Mouse (Mus musculus) hindbrain, embryonic 16.5 days (tissue): ENCODE results near the gene Braf. TPM values are rescaled to one million over a fixed set of nuclear protein-coding genes. Genes with fewer than 3 reads are reported as not detected.

Source experiments
- ATAC-seq: fragments of 200-750 bp; cut with Nextera tagmentation; 2 replicates; pipeline ENCODE4 v1.8.0; 2017; ENCODE audit warnings: moderate TSS enrichment, moderate library complexity
- H3K27ac ChIP-seq: fragments of 300-500 bp; sonication (generic); 2 replicates; pipeline ENCODE4 v1.5.1; 2014; ENCODE audit warnings: low read depth, mild to moderate bottlenecking, control low read depth, low read length, moderate library complexity
- H3K27me3 ChIP-seq: fragments of 300-500 bp; sonication (generic); replicated peaks from 2 replicates; pipeline ENCODE4 v1.6.1; 2014; ENCODE audit warnings: low read length; ENCODE audit not compliant: control insufficient read depth, insufficient read depth
- H3K36me3 ChIP-seq: fragments of 300-500 bp; sonication (generic); 2 replicates; pipeline ENCODE4 v1.6.1; 2014; ENCODE audit warnings: mild to moderate bottlenecking, low read length, moderate library complexity, mixed read lengths; ENCODE audit not compliant: control insufficient read depth, insufficient read depth
- H3K4me1 ChIP-seq: fragments of 300-500 bp; sonication (generic); 2 replicates; pipeline ENCODE4 v1.6.1; 2014; ENCODE audit warnings: low read depth, low read length; ENCODE audit not compliant: control insufficient read depth, insufficient read depth
- H3K4me2 ChIP-seq: fragments of 300-500 bp; sonication (generic); 2 replicates; pipeline ENCODE4 v1.6.1; 2014; ENCODE audit warnings: mild to moderate bottlenecking, low read length, control low read depth, moderate library complexity
- H3K4me3 ChIP-seq: fragments of 300-500 bp; sonication (generic); 2 replicates; pipeline ENCODE4 v1.5.1; 2014; ENCODE audit warnings: mild to moderate bottlenecking, low read length, control low read depth, moderate library complexity
- H3K9ac ChIP-seq: fragments of 300-500 bp; sonication (generic); 2 replicates; pipeline ENCODE4 v1.6.1; 2014; ENCODE audit warnings: low read depth, mild to moderate bottlenecking, control low read depth, low read length, moderate library complexity
- H3K9me3 ChIP-seq: fragments of 300-500 bp; sonication (generic); 2 replicates; pipeline ENCODE4 v1.6.1; 2014; ENCODE audit warnings: mild to moderate bottlenecking, low read length, moderate library complexity; ENCODE audit not compliant: control insufficient read depth
- WGBS: fragments of 180-500 bp; shearing (Covaris S2); extraction: QIAGEN DNeasy Blood & Tissue Kit; methylation state at CpG from one replicate; pipeline ENCODE4 v1.1.7; 2014; 5-methylcytosine and 5-hydroxymethylcytosine counted together
- polyA plus RNA-seq: library from polyadenylated mRNA; unstranded; fragments of >200 nt; fragmentation: Nextera tagmentation; extraction: Ambion mirVana; gene quantifications from 2 replicates; pipeline ENCODE4 v1.2.1, GENCODE M21; 2015

The Braf gene
- polyA plus RNA-seq, 1 experiment from 2014 or later = 20.7 TPM

GRCm38 (mm10) chr6:39600851-39601250, 124.4 kb downstream of the Braf start:
- WGBS = 97% methylated on average over 3 of the region's 3 CpGs
- Histone ChIP-seq H3K4me2 (no peak overlapping the region), H3K4me3 (no peak overlapping the region), H3K27ac (no peak overlapping the region), H3K9me3 (no peaks in the 10 kb centered on the region), H3K36me3 (peaks cover 29% of the 10 kb centered on the region), H3K4me1 (no peaks in the 10 kb centered on the region), H3K27me3 (no peaks in the 10 kb centered on the region), H3K9ac (no peak overlapping the region)
- no peak for ATAC-seq

- peak; percentile 98 for ATAC-seq
- H3K27me3 ChIP-seq = no peaks in the 10 kb centered on the region
- peak within 1 kb of the TSS; percentile 94 for H3K9ac ChIP-seq
- H3K9me3 ChIP-seq = no peaks in the 10 kb centered on the region
- peak within 1 kb of the TSS; percentile 88 for H3K4me3 ChIP-seq
- peaks cover 16% of the 10 kb centered on the region for H3K4me1 ChIP-seq
- H3K4me2 ChIP-seq = peak within 1 kb of the TSS; percentile 84
- 0% methylated on average over 56 of the region's 56 CpGs for WGBS
- peaks cover 15% of the 10 kb centered on the region for H3K36me3 ChIP-seq
- peak within 1 kb of the TSS; percentile 97 for H3K27ac ChIP-seq
These were observed 132.7 kb downstream of the Braf start, which contains the start of gene Ndufb2 for GRCm38 (mm10) chr6:39592401-39593214. TSS of gene Ndufb2 (plus strand) at chr6:39592574.

- 94% methylated on average over 4 of the region's 4 CpGs for WGBS
- Histone ChIP-seq H3K27ac (no peak overlapping the region), H3K9ac (no peak overlapping the region)
These were observed 133.8 kb downstream of the Braf start for GRCm38 (mm10) chr6:39591481-39591880.

GRCm38 (mm10) chr6:39585517-39585916, 139.7 kb downstream of the Braf start, which contains the start of gene Gm42420:
TSS of gene Gm42420 (plus strand) at chr6:39585753.
- peaks cover 31% of the 10 kb centered on the region for H3K36me3 ChIP-seq
- H3K4me1 ChIP-seq = no peaks in the 10 kb centered on the region
- no peaks in the 10 kb centered on the region for H3K9me3 ChIP-seq
- no peak within 1 kb of the TSS for H3K4me2 ChIP-seq
- no peak for ATAC-seq
- no peak within 1 kb of the TSS for H3K4me3 ChIP-seq
- no peaks in the 10 kb centered on the region for H3K27me3 ChIP-seq
- H3K9ac ChIP-seq = no peak within 1 kb of the TSS
- no peak within 1 kb of the TSS for H3K27ac ChIP-seq
- 92% methylated on average over 6 of the region's 6 CpGs for WGBS

More at GRCm38 (mm10) chr6:39591481-39591880, 133.8 kb downstream of the Braf start:
- Histone ChIP-seq H3K4me2 (no peak overlapping the region; the same call in 1 of the 2 replicates), H3K4me3 (no peak overlapping the region; the same call in 1 of the 2 replicates), H3K27me3 (no peaks in the 10 kb centered on the region), H3K9me3 (no peaks in the 10 kb centered on the region), H3K36me3 (peaks cover 12% of the 10 kb centered on the region; the same call in 1 of the 2 replicates), H3K4me1 (peaks cover 16% of the 10 kb centered on the region)
- ATAC-seq = no peak

- Histone ChIP-seq H3K27me3 (no peaks in the 10 kb centered on the region), H3K27ac (no peak overlapping the region), H3K4me2 (no peak overlapping the region), H3K9me3 (no peaks in the 10 kb centered on the region), H3K4me1 (no peaks in the 10 kb centered on the region), H3K9ac (no peak overlapping the region), H3K36me3 (peaks cover 32% of the 10 kb centered on the region), H3K4me3 (no peak overlapping the region)
- no peak for ATAC-seq
- 78% methylated on average over 7 of the region's 7 CpGs for WGBS
These were observed 144.0 kb downstream of the Braf start for GRCm38 (mm10) chr6:39581087-39581784.

- Histone ChIP-seq H3K4me1 (no peaks in the 10 kb centered on the region), H3K27me3 (no peaks in the 10 kb centered on the region), H3K4me3 (no peak overlapping the region), H3K9ac (no peak overlapping the region), H3K36me3 (peaks cover 30% of the 10 kb centered on the region), H3K9me3 (no peaks in the 10 kb centered on the region), H3K4me2 (no peak overlapping the region), H3K27ac (no peak overlapping the region)
- ATAC-seq = no peak
- 90% methylated on average over 2 of the region's 2 CpGs for WGBS
These were observed 144.7 kb downstream of the Braf start for GRCm38 (mm10) chr6:39580558-39580957.

GRCm38 (mm10) chr6:39579552-39579951, 145.7 kb downstream of the Braf start:
- H3K4me2 ChIP-seq = no peak overlapping the region
- H3K4me1 ChIP-seq = peaks cover 6% of the 10 kb centered on the region
- no peak overlapping the region for H3K9ac ChIP-seq
- no peak overlapping the region for H3K4me3 ChIP-seq
- peaks cover 28% of the 10 kb centered on the region for H3K36me3 ChIP-seq
- H3K27ac ChIP-seq = no peak overlapping the region
- no peak for ATAC-seq
- H3K27me3 ChIP-seq = no peaks in the 10 kb centered on the region
- no peaks in the 10 kb centered on the region for H3K9me3 ChIP-seq
- WGBS = 94% methylated on average over 7 of the region's 7 CpGs

- H3K4me1 ChIP-seq = peaks cover 13% of the 10 kb centered on the region
- peaks cover 14% of the 10 kb centered on the region; the same call in 1 of the 2 replicates for H3K36me3 ChIP-seq
- H3K4me2 ChIP-seq = peak overlapping the region; percentile 94
- H3K27me3 ChIP-seq = no peaks in the 10 kb centered on the region
- H3K27ac ChIP-seq = no peak overlapping the region; the same call in 1 of the 2 replicates
- peak overlapping the region; percentile 98 for H3K9ac ChIP-seq
- no peak for ATAC-seq
- 72% methylated on average over 7 of the region's 7 CpGs for WGBS
- no peaks in the 10 kb centered on the region for H3K9me3 ChIP-seq
- peak overlapping the region; percentile 93 for H3K4me3 ChIP-seq
These were observed 150.3 kb downstream of the Braf start for GRCm38 (mm10) chr6:39574951-39575350.

- 21% methylated on average over 10 of the region's 10 CpGs for WGBS
- ATAC-seq = no peak; the same call in 1 of the 2 replicates
- H3K4me1 ChIP-seq = peaks cover 13% of the 10 kb centered on the region
These were observed 150.8 kb downstream of the Braf start for GRCm38 (mm10) chr6:39574555-39574869.

More at GRCm38 (mm10) chr6:39574555-39574869, 150.8 kb downstream of the Braf start:
- Histone ChIP-seq H3K27ac (peak overlapping the region; percentile 97), H3K9ac (peak overlapping the region; percentile 98), H3K4me2 (peak overlapping the region; percentile 94), H3K27me3 (no peaks in the 10 kb centered on the region), H3K36me3 (peaks cover 12% of the 10 kb centered on the region; the same call in 1 of the 2 replicates), H3K4me3 (peak overlapping the region; percentile 93), H3K9me3 (no peaks in the 10 kb centered on the region)
